In genomic region chr4:62825256-62825655, GRCm38 (mm10) we compare ENCODE assay signal across 25 mouse cellular contexts.
A peak's percentile ranks its signal among the peaks of the same experiment; 100 is the strongest.
DNase-seq lines count a peak whose midpoint lies in the region; ATAC-seq lines count a peak whose summit lies in the region.
"Had no signal": no experiment of that assay in that cellular context is flagged by ENCODE, and none has a peak within 500 bp of the region (broad histone marks: within the 10 kb centered on the region; RNA-seq: fewer than 3 reads in every experiment).

No protein-coding gene starts in this region.

- H3K27me3 ChIP-seq in forebrain, embryonic 13.5 days = no peaks in the 10 kb centered on the region
- no peaks in the 10 kb centered on the region for H3K27me3 ChIP-seq in forebrain, embryonic 16.5 days (replicated peaks; ENCODE audit: control insufficient read depth, insufficient read depth, low read length)
- H3K27me3 ChIP-seq in hindbrain, embryonic 15.5 days = no peaks in the 10 kb centered on the region
- no peaks in the 10 kb centered on the region for H3K27me3 ChIP-seq in hindbrain, embryonic 10.5 days (ENCODE audit: insufficient read depth, poor library complexity, severe bottlenecking)
- H3K27me3 ChIP-seq in embryonic facial prominence, embryonic 13.5 days = peaks cover 3% of the 10 kb centered on the region
- H3K27me3 ChIP-seq in limb, embryonic 15.5 days = no peaks in the 10 kb centered on the region
- H3K27me3 ChIP-seq: forebrain, embryonic 15.5 days; heart, embryonic 12.5 days; Patski had no signal

- 85% methylated on average over 5 of the region's 5 CpGs for WGBS in forebrain, embryonic 13.5 days
- WGBS in forebrain, embryonic 16.5 days = 74% methylated on average over 5 of the region's 5 CpGs
- 69% methylated on average over 5 of the region's 5 CpGs for WGBS in hindbrain, embryonic 15.5 days
- 88% methylated on average over 5 of the region's 5 CpGs for WGBS in hindbrain, embryonic 10.5 days
- 56% methylated on average over 5 of the region's 5 CpGs for WGBS in embryonic facial prominence, embryonic 13.5 days
- WGBS in limb, embryonic 15.5 days = 52% methylated on average over 5 of the region's 5 CpGs

- H3K9me3 ChIP-seq in forebrain, embryonic 13.5 days (replicated peaks) = no peaks in the 10 kb centered on the region
- no peaks in the 10 kb centered on the region for H3K9me3 ChIP-seq in forebrain, embryonic 16.5 days (ENCODE audit: control insufficient read depth, low read length)
- no peaks in the 10 kb centered on the region for H3K9me3 ChIP-seq in hindbrain, embryonic 15.5 days
- H3K9me3 ChIP-seq in hindbrain, embryonic 10.5 days = no peaks in the 10 kb centered on the region
- no peaks in the 10 kb centered on the region for H3K9me3 ChIP-seq in embryonic facial prominence, embryonic 13.5 days
- H3K9me3 ChIP-seq in limb, embryonic 15.5 days = no peaks in the 10 kb centered on the region
- H3K9me3 ChIP-seq: forebrain, embryonic 15.5 days; heart, embryonic 12.5 days had no signal

- H3K36me3 ChIP-seq in forebrain, embryonic 13.5 days (ENCODE audit: poor library complexity, severe bottlenecking) = no peaks in the 10 kb centered on the region
- no peaks in the 10 kb centered on the region for H3K36me3 ChIP-seq in forebrain, embryonic 16.5 days (ENCODE audit: control insufficient read depth, insufficient read depth)
- H3K36me3 ChIP-seq in hindbrain, embryonic 15.5 days = no peaks in the 10 kb centered on the region
- no peaks in the 10 kb centered on the region for H3K36me3 ChIP-seq in hindbrain, embryonic 10.5 days
- no peaks in the 10 kb centered on the region for H3K36me3 ChIP-seq in embryonic facial prominence, embryonic 13.5 days
- no peaks in the 10 kb centered on the region for H3K36me3 ChIP-seq in limb, embryonic 15.5 days
- H3K36me3 ChIP-seq: forebrain, embryonic 15.5 days; heart, embryonic 12.5 days had no signal

- H3K4me3 ChIP-seq in forebrain, embryonic 13.5 days = no peak overlapping the region
- H3K4me3 ChIP-seq in forebrain, embryonic 16.5 days (replicated peaks; ENCODE audit: low read length) = no peak overlapping the region
- H3K4me3 ChIP-seq in hindbrain, embryonic 15.5 days = no peak overlapping the region
- no peak overlapping the region for H3K4me3 ChIP-seq in hindbrain, embryonic 10.5 days
- H3K4me3 ChIP-seq in embryonic facial prominence, embryonic 13.5 days = no peak overlapping the region
- H3K4me3 ChIP-seq in limb, embryonic 15.5 days = no peak overlapping the region
- H3K4me3 ChIP-seq: erythroblast, embryonic 14.5 days; forebrain, embryonic 15.5 days; heart, embryonic 12.5 days; myocyte had no signal

- DNase-seq in hindbrain, embryonic 10.5 days (ENCODE audit: low spot score) = no peak
- DNase-seq in urinary bladder, adult 2 months (ENCODE audit: low spot score) = no peak
- DNase-seq: adrenal gland, postnatal 36 days; cerebellum, adult 9-10 months; gastrocnemius, postnatal 10 days; heart, postnatal 10 days; kidney, adult 18-20 months; kidney, postnatal 4 days; layer of hippocampus, adult 9-11 months; liver, postnatal 0 days; spleen, adult 18-20 months had no signal

- peaks cover 14% of the 10 kb centered on the region for H3K4me1 ChIP-seq in forebrain, embryonic 13.5 days
- peaks cover 2% of the 10 kb centered on the region; the same call in 1 of the 2 replicates for H3K4me1 ChIP-seq in forebrain, embryonic 16.5 days (replicated peaks; ENCODE audit: control insufficient read depth, insufficient read depth, low read length)
- H3K4me1 ChIP-seq in hindbrain, embryonic 15.5 days (replicated peaks) = peaks cover 10% of the 10 kb centered on the region; the same call in 1 of the 2 replicates
- 0 out of 2 replicates have a peak, but pooled peaks cover 2% of the 10 kb centered on the region for H3K4me1 ChIP-seq in hindbrain, embryonic 10.5 days (replicated peaks)
- peaks cover 27% of the 10 kb centered on the region for H3K4me1 ChIP-seq in embryonic facial prominence, embryonic 13.5 days
- H3K4me1 ChIP-seq in limb, embryonic 15.5 days = peaks cover 13% of the 10 kb centered on the region; the same call in 1 of the 2 replicates

- H3K27ac ChIP-seq in forebrain, embryonic 13.5 days = peak overlapping the region; percentile 14; the same call in 1 of the 2 replicates
- no peak overlapping the region for H3K27ac ChIP-seq in forebrain, embryonic 16.5 days (ENCODE audit: low read length)
- peak overlapping the region; percentile 62 for H3K27ac ChIP-seq in hindbrain, embryonic 15.5 days (replicated peaks)
- H3K27ac ChIP-seq in hindbrain, embryonic 10.5 days = no peak overlapping the region
- H3K27ac ChIP-seq in embryonic facial prominence, embryonic 13.5 days = peak overlapping the region; percentile 66
- H3K27ac ChIP-seq in limb, embryonic 15.5 days = 0 out of 2 replicates have a peak overlapping the region, but pooled peaks have one; percentile 52
- H3K27ac ChIP-seq: forebrain, embryonic 15.5 days; macrophage had no signal

- no peak overlapping the region for H3K9ac ChIP-seq in forebrain, embryonic 13.5 days
- H3K9ac ChIP-seq in forebrain, embryonic 16.5 days (replicated peaks; ENCODE audit: low read depth, low read length) = no peak overlapping the region
- H3K9ac ChIP-seq in hindbrain, embryonic 15.5 days = no peak overlapping the region
- no peak overlapping the region for H3K9ac ChIP-seq in embryonic facial prominence, embryonic 13.5 days
- no peak overlapping the region for H3K9ac ChIP-seq in limb, embryonic 15.5 days
- H3K9ac ChIP-seq: forebrain, embryonic 15.5 days; heart, embryonic 12.5 days; liver, postnatal 0 days had no signal

- H3K4me2 ChIP-seq in forebrain, embryonic 13.5 days = no peak overlapping the region
- H3K4me2 ChIP-seq in forebrain, embryonic 16.5 days (ENCODE audit: low read length) = no peak overlapping the region
- no peak overlapping the region for H3K4me2 ChIP-seq in hindbrain, embryonic 15.5 days
- no peak overlapping the region for H3K4me2 ChIP-seq in embryonic facial prominence, embryonic 13.5 days
- no peak overlapping the region for H3K4me2 ChIP-seq in limb, embryonic 15.5 days
- H3K4me2 ChIP-seq: forebrain, embryonic 15.5 days; heart, embryonic 12.5 days; liver, embryonic 11.5 days had no signal

- no peak for ATAC-seq in forebrain, embryonic 13.5 days
- ATAC-seq in forebrain, embryonic 16.5 days = no peak
- ATAC-seq in hindbrain, embryonic 15.5 days (ENCODE audit: low FRiP score, low read depth) = no peak
- ATAC-seq in embryonic facial prominence, embryonic 13.5 days (ENCODE audit: insufficient number of reproducible peaks, insufficient read depth, low FRiP score, low TSS enrichment, low read depth) = no peak
- ATAC-seq in limb, embryonic 15.5 days (ENCODE audit: insufficient number of reproducible peaks, low FRiP score, low TSS enrichment, low read depth) = no peak
- ATAC-seq: forebrain, embryonic 15.5 days; inflammation-experienced regulatory T-cells, adult 6 months; liver, postnatal 0 days; lung, postnatal 0 days; Patski had no signal

Comparison
In these comparisons a context has a peak if more than half of its experiments do, and no peak if none do; other contexts are left out.
1. H3K27ac ChIP-seq: peak in forebrain, embryonic 13.5 days (single experiment), hindbrain, embryonic 15.5 days (single experiment), embryonic facial prominence, embryonic 13.5 days (single experiment) and limb, embryonic 15.5 days (single experiment); none in forebrain, embryonic 16.5 days (single experiment) and hindbrain, embryonic 10.5 days (single experiment).